Mouse (Mus musculus) layer of hippocampus, postnatal 10 days (tissue): ENCODE measurements around the gene Fam209. TPM values are rescaled to one million over a fixed set of nuclear protein-coding genes. Genes with fewer than 3 reads are reported as not detected.

Source experiments
- total RNA-seq, 2 experiments: library from RNA; stranded (reverse); gene quantifications; 2 replicates each; pipeline ENCODE4 v1.2.3; 2021

Fam209 gene
- total RNA-seq, 2 experiments from 2014 or later = not detected

Other genes with a start within 250 kb of the Fam209 start
- gene Mc3r, start 224.0 kb upstream of the Fam209 start, total RNA-seq = under 1 TPM; 0.29 to 0.39 TPM
- 10 to 100 TPM; 26.2 to 27.4 TPM for gene Fam210b, start 127.0 kb upstream of the Fam209 start, total RNA-seq
- 1 to 10 TPM; 4.5 to 5.3 TPM for gene Aurka, start 102.0 kb upstream of the Fam209 start, total RNA-seq
- 10 to 100 TPM; 23.7 to 24.2 TPM for gene Cstf1, start 101.8 kb upstream of the Fam209 start, total RNA-seq
- under 1 TPM; 0.41 to 0.47 TPM for gene Cass4, start 78.7 kb upstream of the Fam209 start, total RNA-seq
- gene Rtf2, start 32.0 kb upstream of the Fam209 start, total RNA-seq = 10 to 100 TPM; 58.4 to 59.6 TPM
- gene Gcnt7, start 13.9 kb upstream of the Fam209 start, total RNA-seq = not detected
- gene Tfap2c, start 77.1 kb downstream of the Fam209 start, total RNA-seq = 1 to 10 TPM; 1.6 to 1.9 TPM